Mouse (Mus musculus) left cerebral cortex, postnatal 14 days (tissue): ENCODE measurements around the gene Spin2-ps6. TPM values are rescaled to one million over a fixed set of nuclear protein-coding genes. Genes with fewer than 3 reads are reported as not detected.
"Not testable (repeated sequence)": the region's sequence is repeated elsewhere in the genome, so short reads cannot be mapped to it uniquely, and the experiment has no call there.

Experiments
- DNase-seq, 2 experiments: peaks; one replicate each; pipeline ENCODE4 v3.0.0; 2021 to 2022; ENCODE audit warnings: low spot score in 2 of 2, mixed read lengths in 1 of 2
- intact Hi-C: fragments of 180-260 bp; cut with DNase I; formaldehyde crosslinking; loops from one replicate; pipeline ENCODE4 v1.15.1; 2025
- long read RNA-seq, 2 experiments: library from polyadenylated mRNA; stranded (forward); transcript quantifications; one replicate each; pipeline ENCODE4 v2.0.0; 2021
- total RNA-seq, 2 experiments: library from RNA; stranded (reverse); gene quantifications; 2 replicates each; pipeline ENCODE4 v1.2.3; 2021

Gene Spin2-ps6
- total RNA-seq: not detected
- long read RNA-seq, experiment 1: 0 reads
- long read RNA-seq, experiment 2: 0 reads

DNA sequence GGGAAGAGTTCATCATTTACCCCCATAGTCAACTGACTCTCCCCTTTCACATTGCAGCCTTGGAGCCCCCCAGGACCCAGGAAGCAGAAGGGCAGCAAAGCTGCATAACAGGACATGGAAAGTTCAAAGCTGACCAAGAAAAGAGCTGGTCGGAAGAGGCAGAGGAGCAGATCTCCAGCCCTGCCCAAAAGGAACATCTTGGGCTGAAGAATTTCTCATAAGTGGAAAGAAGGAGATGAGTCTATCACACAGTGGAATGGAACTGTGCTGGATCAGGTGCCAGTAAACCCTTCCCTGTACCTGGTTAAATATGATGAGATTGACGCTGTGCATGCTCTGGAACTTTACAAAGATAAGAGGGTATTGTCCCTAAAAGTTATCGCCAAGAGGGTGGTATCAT lies at the start of gene Spin2-ps6:
Spin2-ps6 (plus strand) TSS at position 301 of the 400 bp plus-strand sequence.
- DNase-seq, intact Hi-C loops: not testable (repeated sequence)

Other genes with a start within 250 kb of the Spin2-ps6 start
- gene Btbd35f12, start 78.5 kb downstream of the Spin2-ps6 start, total RNA-seq: not detected